Mouse (Mus musculus): ENCODE results near the gene P2ry13. TPM values are rescaled to one million over a fixed set of nuclear protein-coding genes. Genes with fewer than 3 reads are reported as not detected.

The P2ry13 gene
- 1.6 and 1.9 TPM in 2 replicates for polyA plus RNA-seq (2012; rRNA removed)

GRCm38 (mm10) chr3:59210727-59211126 lies at the start of gene P2ry13:
Gene P2ry13, minus strand, starts transcription at chr3:59210882.
- DNase-seq (ENCODE audit: low read depth): no peak

GRCm38 (mm10) chr3:59257740-59258664 lies 47.3 kb upstream of the P2ry13 start:
- DNase-seq (ENCODE audit: low read depth): no peak

GRCm38 (mm10) chr3:59250454-59250853 lies 39.8 kb upstream of the P2ry13 start:
- DNase-seq (ENCODE audit: low read depth): no peak

- DNase-seq (ENCODE audit: low read depth): peak; percentile 41
Observed at GRCm38 (mm10) chr3:59248031-59248430, 37.3 kb upstream of the P2ry13 start.

GRCm38 (mm10) chr3:59243384-59243783 lies 32.7 kb upstream of the P2ry13 start:
- DNase-seq (ENCODE audit: low read depth): peak; percentile 75

- no peak for DNase-seq (ENCODE audit: low read depth)
Observed at GRCm38 (mm10) chr3:59234878-59235277, 24.2 kb upstream of the P2ry13 start.

GRCm38 (mm10) chr3:59230912-59231311 lies 20.2 kb upstream of the P2ry13 start:
- DNase-seq (ENCODE audit: low read depth): no peak

- DNase-seq (ENCODE audit: low read depth): no peak
Observed at GRCm38 (mm10) chr3:59228730-59229551, 18.3 kb upstream of the P2ry13 start.

GRCm38 (mm10) chr3:59227696-59228095 lies 17.0 kb upstream of the P2ry13 start:
- DNase-seq (ENCODE audit: low read depth): no peak

GRCm38 (mm10) chr3:59225411-59225810 lies 14.7 kb upstream of the P2ry13 start:
- DNase-seq (ENCODE audit: low read depth): no peak

GRCm38 (mm10) chr3:59222303-59222702 lies 11.6 kb upstream of the P2ry13 start:
- DNase-seq (ENCODE audit: low read depth): no peak

GRCm38 (mm10) chr3:59219326-59219725 lies 8.6 kb upstream of the P2ry13 start:
- no peak for DNase-seq (ENCODE audit: low read depth)

GRCm38 (mm10) chr3:59217211-59217610 lies 6.5 kb upstream of the P2ry13 start:
- no peak for DNase-seq (ENCODE audit: low read depth)

GRCm38 (mm10) chr3:59212404-59212803 lies 1.7 kb upstream of the P2ry13 start:
- no peak for DNase-seq (ENCODE audit: low read depth)

- no peak for DNase-seq (ENCODE audit: low read depth)
Observed at GRCm38 (mm10) chr3:59211784-59212183, 1.1 kb upstream of the P2ry13 start.

GRCm38 (mm10) chr3:59210089-59210488 lies 593 bp downstream of the P2ry13 start:
- DNase-seq (ENCODE audit: low read depth): no peak

GRCm38 (mm10) chr3:59208650-59209548 lies 1.8 kb downstream of the P2ry13 start:
- DNase-seq (ENCODE audit: low read depth): no peak

- DNase-seq (ENCODE audit: low read depth): no peak
Observed at GRCm38 (mm10) chr3:59205941-59206340, 4.7 kb downstream of the P2ry13 start.

- no peak for DNase-seq (ENCODE audit: low read depth)
Observed at GRCm38 (mm10) chr3:59204719-59205503, 5.8 kb downstream of the P2ry13 start.

- no peak for DNase-seq (ENCODE audit: low read depth)
Observed at GRCm38 (mm10) chr3:59203802-59204520, 6.7 kb downstream of the P2ry13 start.

Data from gonadal fat pad, adult 2 months (tissue).